Mouse (Mus musculus): ENCODE results near the gene Tma16.

The Tma16 gene

DNA sequence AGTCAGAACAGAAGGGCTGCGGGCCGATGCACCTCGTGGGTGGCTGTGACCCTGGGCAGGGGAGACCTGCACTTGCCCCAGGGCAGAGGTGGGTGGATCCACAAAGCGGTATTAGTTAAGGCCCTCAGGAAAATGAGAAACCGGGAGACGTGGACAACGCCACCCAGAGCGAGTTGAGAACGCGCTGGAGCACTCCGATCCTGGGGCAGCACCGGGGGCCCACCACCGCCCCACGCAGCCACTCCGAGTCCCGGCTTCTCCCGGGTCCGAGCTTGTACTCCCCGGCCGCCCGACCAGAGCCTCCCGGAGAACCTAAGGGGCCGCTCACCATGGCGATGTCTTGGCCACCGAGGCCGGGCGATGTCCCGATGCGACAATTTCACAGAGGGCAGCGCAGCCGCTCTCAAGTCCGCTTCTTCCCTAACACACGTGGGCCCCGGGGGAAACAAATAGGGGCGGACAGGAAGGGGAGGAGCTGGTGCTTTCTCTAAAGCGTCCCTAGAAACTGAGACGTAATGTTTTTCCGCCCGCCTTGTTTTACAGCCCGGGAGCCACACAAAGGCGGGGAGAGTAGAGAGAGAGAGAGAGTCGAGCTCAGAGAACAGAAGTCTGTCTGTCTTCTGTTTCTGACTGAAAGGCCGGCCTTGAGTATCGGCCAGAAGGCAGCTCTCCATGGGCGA, at the start of gene Tma16:
Gene Tma16, minus strand, starts transcription at position 447 of the 680 bp plus-strand sequence.
- peak; percentile 88 to 89 for DNase-seq (ENCODE audit: low spot score in 2 of 2)

DNA sequence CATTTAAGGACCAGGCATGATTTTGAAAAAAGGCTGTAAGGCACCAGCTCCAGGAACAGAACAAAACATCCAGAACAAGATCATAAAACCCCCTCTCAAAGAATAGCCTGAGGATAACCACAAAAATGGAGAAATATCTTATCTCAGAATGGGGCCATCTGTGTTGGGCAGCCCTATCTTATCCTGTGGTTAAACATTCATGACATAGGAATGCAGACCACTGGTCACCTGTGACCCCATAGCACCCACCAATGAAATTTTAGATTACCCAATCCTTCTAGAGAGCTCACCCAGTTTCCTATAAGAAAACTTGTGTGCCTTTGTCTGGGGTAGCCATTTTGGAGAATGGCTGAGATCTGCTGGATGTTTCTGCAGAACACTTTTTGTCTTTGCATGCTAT, 34.2 kb upstream of the Tma16 start:
- no peak for DNase-seq (ENCODE audit: low spot score in 2 of 2)

DNA sequence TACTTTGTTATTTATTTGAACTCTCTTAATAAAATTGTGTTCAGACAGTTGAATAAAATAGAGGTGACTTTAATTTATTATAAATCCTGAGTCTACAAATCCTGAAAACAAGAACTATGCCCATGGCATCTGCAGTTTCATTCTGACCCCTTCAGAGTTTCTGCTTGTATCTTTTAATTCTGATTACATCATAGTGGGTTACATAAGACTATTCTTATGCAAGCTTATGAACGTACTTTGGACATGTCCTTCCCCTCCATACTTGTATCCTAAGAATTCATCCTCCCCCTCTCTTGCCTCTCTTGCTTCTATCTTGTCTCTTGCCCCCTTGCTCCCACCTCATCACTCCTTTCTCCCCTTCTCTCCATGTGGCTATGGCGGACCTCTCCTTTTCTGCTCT, 32.8 kb upstream of the Tma16 start:
- no peak for DNase-seq (ENCODE audit: low spot score in 2 of 2)

DNA sequence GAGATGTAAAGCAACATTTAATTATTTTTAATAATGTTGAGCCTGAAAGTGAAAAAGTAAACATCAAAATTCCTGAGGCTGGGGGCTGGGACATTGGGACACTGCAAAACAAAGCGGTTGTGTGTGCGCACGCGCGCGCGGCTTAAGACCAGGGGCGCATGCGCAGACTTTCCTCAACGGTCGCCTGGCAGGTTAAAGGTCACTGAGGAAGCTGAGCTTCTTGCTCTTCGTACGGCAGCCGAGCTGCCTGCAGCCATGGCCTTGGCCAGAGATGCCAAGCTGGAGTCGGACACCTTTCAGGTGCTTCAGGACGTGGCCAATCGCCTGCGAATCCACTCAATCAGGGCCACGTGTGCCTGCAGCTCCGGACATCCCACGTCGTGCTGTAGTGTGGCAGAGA, 25.2 kb upstream of the Tma16 start, which contains the start of gene Tktl2:
Gene Tktl2, plus strand, starts transcription at position 220 of the 400 bp plus-strand sequence.
- no peak for DNase-seq (ENCODE audit: low spot score in 2 of 2)

DNA sequence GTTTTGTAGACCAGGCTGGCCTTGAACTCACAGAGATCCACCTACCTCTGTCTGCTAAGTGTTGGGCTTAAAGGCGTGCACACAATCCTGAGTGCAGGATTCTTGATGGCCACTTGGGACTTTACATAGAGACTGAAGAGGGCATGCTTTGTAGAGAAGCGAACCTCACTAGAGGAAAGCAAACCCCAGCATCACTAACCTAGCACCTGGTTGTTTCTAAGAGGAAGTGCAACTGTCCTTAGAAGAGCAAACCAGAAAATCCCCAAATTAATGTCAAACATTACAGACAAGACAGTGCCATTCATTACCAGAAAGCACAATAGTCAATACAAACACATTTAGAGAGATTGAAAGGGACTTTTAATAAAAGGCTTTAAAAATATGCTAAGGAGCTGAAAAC, 17.1 kb upstream of the Tma16 start:
- no peak for DNase-seq (ENCODE audit: low spot score in 2 of 2)

DNA sequence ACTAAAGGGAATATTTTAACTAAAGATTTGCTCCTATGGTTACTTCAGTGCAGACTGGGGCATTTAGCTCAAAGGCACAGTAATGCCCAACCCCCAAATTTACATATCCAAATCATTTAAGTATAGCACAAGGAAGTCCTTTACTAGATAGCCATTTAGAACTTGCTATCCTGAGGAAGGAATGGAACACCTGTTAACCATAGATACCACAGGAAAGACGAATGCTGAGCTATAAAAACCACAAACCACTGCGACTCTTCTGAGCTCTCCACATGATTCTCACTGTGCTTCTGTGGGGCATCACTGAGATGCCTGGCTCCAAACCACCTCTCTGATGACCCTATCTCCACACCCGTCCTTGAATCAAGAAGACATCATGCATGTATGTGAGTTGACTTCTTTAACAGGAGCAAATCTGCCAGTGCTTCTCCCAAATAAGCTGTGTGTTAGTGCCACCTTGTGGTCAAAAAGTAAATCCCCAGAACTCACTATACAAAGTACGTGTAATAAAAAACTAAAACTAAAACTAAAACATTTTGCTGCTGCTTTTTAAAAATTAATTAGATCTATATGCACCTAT, 10.8 kb upstream of the Tma16 start:
- peak; percentile 40 to 61 for DNase-seq (ENCODE audit: low spot score in 2 of 2)

DNA sequence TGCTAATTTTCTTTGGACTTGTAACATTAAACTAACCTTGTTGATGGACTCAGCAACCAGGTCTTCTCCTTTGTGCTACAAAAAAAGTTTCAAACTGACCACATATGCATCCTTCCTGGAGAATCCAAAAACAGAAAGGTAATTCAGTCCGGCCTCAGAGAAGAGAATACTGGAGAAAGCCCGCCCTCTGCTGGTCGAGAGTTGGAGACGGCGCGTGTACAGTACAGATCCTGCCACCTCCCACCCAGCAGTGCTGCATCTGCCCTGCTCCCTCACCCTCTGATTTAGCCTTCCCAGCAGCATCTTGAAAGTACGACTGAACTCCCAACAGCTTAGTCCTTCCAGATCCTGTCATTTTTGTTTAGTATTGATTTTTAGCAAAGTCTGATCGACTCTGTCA, 9.4 kb upstream of the Tma16 start:
- peak; percentile 83 to 89 for DNase-seq (ENCODE audit: low spot score in 2 of 2)

DNA sequence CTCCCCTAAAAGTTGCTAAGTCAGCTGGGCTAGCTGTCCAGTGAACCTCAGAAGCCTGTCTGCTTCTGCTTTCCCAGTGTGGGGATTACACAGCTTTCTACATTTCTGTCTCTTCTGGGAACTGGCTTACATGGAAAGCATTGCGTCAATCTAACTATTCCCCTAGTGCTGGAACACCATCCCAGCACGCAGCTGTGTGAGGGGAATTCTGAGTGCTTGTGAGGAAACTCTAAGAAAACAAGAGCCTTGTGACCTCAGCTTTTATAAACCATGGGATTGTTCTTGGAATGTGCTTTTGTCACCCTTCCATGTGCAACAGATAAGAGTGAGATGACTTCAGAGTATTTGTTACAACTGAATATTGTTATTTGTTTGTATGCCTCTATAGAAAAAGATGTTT, 8.2 kb upstream of the Tma16 start:
- no peak for DNase-seq (ENCODE audit: low spot score in 2 of 2)

DNA sequence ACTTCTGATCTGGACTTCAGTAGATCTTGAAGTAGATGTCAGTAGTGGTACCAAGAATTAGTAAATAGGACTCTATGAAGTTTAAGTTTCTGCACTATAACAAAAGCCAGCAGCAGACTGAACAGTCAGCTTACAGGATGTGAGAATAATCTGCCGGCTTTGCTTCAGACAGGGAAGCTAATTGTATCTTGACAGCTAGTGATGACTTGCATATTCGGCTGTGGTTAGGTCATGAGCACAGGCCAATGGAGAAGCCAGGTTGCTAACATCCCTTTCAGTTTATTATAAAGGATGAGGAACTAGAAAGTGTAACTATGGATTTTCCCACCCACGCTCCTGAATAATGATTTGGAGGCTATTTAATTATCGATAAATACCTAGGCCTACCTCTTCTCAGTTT, 4.3 kb upstream of the Tma16 start:
- DNase-seq (ENCODE audit: low spot score in 2 of 2) = no peak

DNA sequence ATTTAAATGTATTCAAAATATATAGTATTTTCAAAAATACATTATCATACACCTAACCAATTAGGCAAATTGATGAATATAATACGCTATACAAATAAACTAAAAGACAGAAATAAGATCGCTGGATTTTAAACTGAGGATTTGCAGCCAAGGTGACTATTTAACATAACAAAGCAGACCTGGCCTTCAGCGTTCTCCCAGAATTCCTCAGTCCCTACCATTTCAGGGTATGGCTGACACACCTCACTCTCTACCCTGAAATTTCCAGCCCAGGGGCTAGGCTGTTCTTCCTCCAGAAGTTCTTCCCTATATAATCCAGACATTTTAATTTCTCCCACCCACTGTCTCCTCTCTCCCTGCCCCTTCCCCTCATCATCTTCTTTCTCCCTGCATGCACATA, 2.2 kb upstream of the Tma16 start:
- no peak for DNase-seq (ENCODE audit: low spot score in 2 of 2)

DNA sequence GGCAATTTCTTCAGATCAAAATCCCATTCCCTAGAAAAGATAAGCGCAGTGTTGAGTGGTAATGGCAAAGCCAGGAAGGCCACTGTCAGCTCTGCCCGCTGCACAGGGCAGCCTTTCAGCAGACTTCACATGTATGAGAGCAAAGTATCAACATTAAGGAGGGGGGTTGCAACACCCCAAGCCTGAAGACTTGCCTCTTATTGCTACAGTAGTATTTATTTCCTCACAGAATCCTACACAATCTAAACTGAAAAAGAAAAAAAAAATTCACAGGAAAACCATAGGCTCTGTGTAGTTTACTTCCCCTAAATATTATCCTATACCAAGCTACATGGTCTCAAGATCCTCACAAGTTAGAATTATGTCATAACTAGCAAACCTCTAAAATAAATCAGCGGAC, 9.4 kb downstream of the Tma16 start:
- no peak for DNase-seq (ENCODE audit: low spot score in 2 of 2)

DNA sequence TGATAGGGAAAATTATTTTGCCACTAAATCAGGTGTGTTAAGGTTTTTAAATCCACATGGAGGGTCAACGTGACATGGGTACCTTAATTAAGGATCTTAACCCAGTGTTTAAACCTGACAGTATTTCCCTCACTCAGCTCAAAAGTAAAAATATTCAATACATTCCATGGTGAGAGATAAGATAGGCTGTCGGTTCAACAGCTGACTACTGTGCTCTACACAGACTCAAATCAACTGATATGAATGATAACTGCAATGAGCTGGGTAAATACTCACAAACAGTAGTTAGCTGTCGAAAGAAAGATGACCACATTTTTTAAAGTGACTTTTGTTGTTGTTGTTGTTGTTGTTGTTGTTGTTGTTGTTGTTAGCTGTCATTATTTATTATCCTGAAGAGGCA, 16.5 kb downstream of the Tma16 start:
- no peak for DNase-seq (ENCODE audit: low spot score in 2 of 2)

DNA sequence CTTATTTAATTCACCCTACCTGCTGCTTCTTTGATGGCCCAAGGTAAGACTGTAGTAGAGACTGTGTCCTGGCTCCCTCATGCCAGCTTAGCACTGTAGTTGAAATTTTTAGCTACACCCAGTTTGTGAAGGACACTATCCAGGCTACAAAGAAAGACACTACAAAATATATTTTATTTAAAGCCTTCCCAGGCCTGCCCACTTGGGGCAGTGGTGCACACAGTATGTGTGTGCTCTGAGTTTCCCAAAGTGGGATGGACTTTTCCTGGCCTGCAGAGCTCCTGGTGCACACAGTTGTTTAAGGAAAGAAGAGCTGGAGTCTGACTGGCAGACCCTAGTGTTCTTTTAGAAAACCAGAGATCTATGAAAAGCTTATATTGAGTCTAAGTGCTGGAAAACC, 29.3 kb downstream of the Tma16 start:
- no peak for DNase-seq (ENCODE audit: low spot score in 2 of 2)

DNA sequence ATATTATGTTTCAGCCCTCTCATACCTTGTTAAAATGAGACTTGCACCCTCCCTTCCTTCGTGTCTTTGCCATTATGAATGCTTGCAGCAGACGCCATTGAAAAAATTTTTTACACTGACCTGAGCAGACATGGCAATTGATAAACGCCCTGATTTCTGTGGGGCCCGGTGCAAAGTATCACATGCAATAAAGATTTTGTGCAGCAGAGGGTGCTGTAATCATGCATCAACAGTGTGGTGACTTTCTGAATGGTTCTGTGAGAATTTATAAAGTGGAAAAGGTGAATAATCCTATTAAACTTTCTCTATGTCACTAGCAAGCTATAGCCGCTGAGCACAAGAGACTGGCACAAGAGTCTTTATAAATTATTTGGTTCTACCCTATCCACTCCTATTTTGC, 35.6 kb downstream of the Tma16 start:
- peak in 1 of 2 experiments; percentile 53 for DNase-seq (ENCODE audit: low spot score in 2 of 2)

DNA sequence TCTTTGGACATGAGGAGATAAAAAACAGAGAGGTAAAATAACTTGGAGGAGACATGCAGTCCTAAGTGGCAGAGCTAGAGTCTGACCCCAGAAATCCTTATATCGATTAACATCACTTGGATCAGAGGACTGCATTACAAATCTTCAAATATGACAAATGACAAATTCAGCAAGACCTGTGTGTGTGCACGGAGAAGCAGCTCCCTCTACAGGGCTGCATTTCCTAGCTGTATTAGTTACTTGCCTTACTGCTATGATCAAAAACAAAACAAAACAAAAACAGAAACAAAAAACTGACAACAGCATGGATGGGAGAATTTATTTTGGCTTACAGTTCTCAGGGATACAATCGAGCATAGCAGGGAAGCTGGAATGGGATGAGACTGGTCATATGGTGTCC, 41.0 kb downstream of the Tma16 start:
- no peak for DNase-seq (ENCODE audit: low spot score in 2 of 2)

DNA sequence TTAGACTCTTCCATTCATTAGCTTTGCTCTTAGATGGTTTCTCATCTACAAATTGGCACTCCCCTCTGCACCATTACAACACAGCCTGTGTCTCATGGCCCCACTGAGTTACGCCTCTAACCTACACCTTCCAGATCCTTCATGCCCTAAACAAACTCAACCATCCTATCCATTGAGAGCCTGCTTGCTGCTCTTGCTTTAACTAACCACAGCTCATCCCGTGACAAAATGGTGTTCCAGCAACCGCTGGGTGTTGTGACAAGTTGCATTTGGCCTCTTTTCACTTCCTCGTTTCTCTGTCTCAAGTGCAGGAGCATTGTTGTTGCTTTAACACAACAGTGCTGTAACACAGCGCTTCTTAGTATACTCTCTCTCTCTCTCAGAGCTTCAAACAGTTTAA, 42.2 kb downstream of the Tma16 start:
- DNase-seq (ENCODE audit: low spot score in 2 of 2) = no peak

DNA sequence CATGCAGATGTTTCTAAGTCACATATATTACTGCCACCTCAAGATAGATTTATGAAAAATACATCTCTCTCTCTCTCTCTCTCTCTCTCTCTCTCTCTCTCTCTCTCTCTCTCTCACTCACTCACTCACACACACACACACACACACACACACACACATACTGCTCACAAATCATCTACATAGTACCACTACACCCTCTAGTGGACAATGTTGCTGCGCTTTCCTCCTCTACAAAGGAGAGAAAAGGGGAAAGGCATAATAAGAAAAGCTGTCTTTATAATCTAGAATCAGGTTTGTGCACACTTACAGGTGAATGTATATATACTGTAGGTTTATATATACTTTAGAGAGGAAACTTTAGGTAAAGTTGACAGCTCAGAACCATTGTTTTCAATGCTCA, 43.6 kb downstream of the Tma16 start:
- peak; percentile 60 to 66 for DNase-seq (ENCODE audit: low spot score in 2 of 2)

DNA sequence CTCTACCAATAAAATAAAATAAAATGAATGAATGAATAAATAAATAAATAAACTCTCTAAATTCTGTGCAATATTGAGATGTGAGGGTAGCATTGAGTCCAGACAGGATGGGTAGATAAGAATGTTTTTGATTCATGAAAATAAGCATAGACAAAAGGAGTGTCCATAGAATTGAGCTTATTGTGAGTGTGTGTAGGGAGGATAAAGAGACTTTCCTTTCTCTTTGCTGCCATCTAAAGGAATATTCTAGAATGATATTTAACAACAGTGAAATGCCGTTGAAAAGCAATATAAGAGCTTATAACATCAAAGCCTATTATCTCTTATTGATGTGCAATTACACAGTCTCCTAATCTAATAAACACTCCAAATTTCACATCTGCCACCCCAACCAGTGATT, 45.2 kb downstream of the Tma16 start:
- no peak for DNase-seq (ENCODE audit: low spot score in 2 of 2)

DNA sequence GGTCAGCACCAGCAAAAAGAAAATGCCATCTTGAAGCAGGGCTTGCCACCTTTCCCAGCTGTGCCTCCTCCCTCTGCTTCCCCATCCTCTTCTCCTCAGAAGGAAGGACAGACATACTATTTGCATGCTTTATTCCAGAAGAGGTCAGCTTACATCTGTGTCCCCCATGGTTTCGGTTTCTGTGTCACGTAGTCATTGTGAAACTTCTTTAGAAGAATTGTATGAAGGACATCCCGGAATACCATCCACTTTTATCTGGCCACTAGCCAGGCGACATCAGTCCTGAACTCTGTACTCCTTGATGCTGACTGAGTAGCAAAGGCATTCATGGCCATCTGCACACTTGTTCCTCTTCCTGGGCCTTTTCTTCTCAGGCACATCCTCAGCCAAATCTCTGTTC, 47.9 kb downstream of the Tma16 start:
- peak in 1 of 2 experiments; percentile 28 for DNase-seq (ENCODE audit: low spot score in 2 of 2)

DNA sequence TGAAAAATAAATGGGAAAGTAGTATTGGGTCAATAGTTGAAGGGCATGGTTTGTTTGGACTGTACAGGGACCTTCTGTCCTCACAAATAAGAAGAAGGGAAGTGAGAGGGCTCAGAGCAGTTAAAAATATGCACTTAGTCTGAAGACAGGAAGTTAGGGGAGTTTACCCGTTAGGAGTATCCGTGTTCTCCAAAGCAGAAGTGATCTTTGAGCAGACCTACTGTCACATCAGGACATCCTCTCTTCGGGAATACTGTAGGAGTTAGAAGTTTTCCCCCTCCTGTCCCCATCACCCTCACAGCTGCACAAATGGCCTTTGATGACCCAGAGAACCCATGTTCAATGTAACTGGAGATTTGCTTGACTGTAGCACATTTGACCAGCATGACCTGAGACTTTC, 48.4 kb downstream of the Tma16 start:
- DNase-seq (ENCODE audit: low spot score in 2 of 2) = no peak

DNA sequence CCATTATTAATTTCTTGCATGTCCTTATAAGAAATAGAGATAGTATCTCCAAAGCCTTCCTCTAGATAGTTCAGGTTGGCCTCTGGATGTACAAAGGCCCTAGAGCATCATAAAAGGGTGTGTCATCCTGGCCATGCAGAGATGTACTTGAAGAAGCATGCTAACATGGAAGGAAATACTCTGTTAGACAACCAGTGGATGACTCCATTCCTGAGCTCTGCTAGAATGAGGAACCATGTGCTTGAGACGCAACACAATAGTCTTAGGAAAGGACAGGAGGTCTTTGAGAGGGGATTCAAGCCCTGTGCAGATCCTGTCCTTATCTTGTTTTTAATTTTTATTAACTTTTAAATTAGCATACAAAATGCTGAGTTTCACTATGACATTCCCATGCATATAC, 49.5 kb downstream of the Tma16 start:
- no peak for DNase-seq (ENCODE audit: low spot score in 2 of 2)

DNA sequence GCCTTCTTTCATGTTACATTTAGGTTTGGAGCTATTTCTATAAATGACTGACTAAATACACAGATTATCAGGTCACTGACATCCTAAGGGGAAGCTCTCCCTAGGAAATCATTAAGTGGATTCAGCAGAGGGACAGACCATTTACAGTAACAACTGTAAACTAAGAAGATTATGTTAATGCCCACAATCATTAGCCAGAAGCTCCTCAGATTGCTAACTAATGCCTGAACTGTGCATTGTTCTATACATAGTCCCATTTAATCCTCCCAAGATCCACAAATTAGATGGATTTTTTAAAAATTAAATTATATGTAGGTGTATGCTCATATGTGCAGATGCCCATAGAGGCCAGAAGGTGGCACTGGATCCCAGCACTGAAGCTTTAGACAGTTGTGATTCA, 52.8 kb downstream of the Tma16 start:
- DNase-seq (ENCODE audit: low spot score in 2 of 2) = no peak

DNA sequence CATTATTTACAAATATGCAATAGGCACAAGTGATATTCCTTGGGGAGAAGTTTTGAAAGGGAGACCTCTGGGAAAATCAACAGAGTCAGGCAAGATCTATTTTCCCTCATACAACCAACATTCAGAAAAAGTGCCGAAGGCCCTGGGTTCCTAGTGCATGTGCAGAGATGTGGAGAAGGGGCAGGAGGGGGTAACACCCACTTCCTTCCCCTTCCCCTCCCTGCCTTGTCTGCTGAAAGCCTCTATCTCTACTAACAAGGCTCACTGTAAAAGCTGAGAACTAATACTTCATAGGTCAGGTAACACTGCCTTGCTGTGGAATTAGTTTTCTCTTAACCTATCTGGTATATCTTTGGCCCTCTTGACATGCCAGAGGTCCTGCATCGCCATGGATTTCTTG, 55.7 kb downstream of the Tma16 start:
- no peak for DNase-seq (ENCODE audit: low spot score in 2 of 2)
